Mouse (Mus musculus) limb, embryonic 15.5 days (tissue): ENCODE data around the gene Abca7. TPM values are rescaled to one million over a fixed set of nuclear protein-coding genes. Genes with fewer than 3 reads are reported as not detected.

Experiments
- ATAC-seq: fragments of 200-750 bp; cut with Nextera tagmentation; 2 replicates; pipeline ENCODE4 v1.8.0; 2017; ENCODE audit warnings: low read depth, moderate TSS enrichment; ENCODE audit not compliant: insufficient number of reproducible peaks, low FRiP score, low TSS enrichment
- H3K27ac ChIP-seq: fragments of 300-500 bp; sonication (generic); 2 replicates; pipeline ENCODE4 v1.5.1; 2015; ENCODE audit warnings: moderate library complexity, mild to moderate bottlenecking, inconsistent platforms
- H3K27me3 ChIP-seq: fragments of 300-500 bp; sonication (generic); 2 replicates; pipeline ENCODE4 v1.6.1; 2015; ENCODE audit warnings: inconsistent platforms
- H3K36me3 ChIP-seq: fragments of 300-500 bp; sonication (generic); 2 replicates; pipeline ENCODE4 v1.6.1; 2015; ENCODE audit warnings: inconsistent platforms
- H3K4me1 ChIP-seq: fragments of 300-500 bp; sonication (generic); 2 replicates; pipeline ENCODE4 v1.6.1; 2015; ENCODE audit warnings: inconsistent platforms
- H3K4me2 ChIP-seq: fragments of 300-500 bp; sonication (generic); 2 replicates; pipeline ENCODE4 v1.6.1; 2015; ENCODE audit warnings: mild to moderate bottlenecking, inconsistent platforms
- H3K4me3 ChIP-seq: fragments of 300-500 bp; sonication (generic); 2 replicates; pipeline ENCODE4 v1.5.1; 2015; ENCODE audit warnings: mild to moderate bottlenecking, inconsistent platforms
- H3K9ac ChIP-seq: fragments of 300-500 bp; sonication (generic); 2 replicates; pipeline ENCODE4 v1.6.1; 2015; ENCODE audit warnings: inconsistent platforms
- H3K9me3 ChIP-seq: fragments of 300-500 bp; sonication (generic); 2 replicates; pipeline ENCODE4 v1.6.1; 2016; ENCODE audit warnings: inconsistent platforms
- WGBS: fragments of 180-500 bp; shearing (Covaris S2); methylation state at CpG from one replicate; pipeline ENCODE4 v1.1.7; 2015; 5-methylcytosine and 5-hydroxymethylcytosine counted together
- polyA plus RNA-seq: library from polyadenylated mRNA; unstranded; fragments of >200 nt; fragmentation: Nextera tagmentation; extraction: Ambion mirVana; gene quantifications from 2 replicates; pipeline ENCODE4 v1.2.1, GENCODE M21; 2015

Gene Abca7
- polyA plus RNA-seq, 1 experiment from 2014 or later, result 3.4 TPM

DNA sequence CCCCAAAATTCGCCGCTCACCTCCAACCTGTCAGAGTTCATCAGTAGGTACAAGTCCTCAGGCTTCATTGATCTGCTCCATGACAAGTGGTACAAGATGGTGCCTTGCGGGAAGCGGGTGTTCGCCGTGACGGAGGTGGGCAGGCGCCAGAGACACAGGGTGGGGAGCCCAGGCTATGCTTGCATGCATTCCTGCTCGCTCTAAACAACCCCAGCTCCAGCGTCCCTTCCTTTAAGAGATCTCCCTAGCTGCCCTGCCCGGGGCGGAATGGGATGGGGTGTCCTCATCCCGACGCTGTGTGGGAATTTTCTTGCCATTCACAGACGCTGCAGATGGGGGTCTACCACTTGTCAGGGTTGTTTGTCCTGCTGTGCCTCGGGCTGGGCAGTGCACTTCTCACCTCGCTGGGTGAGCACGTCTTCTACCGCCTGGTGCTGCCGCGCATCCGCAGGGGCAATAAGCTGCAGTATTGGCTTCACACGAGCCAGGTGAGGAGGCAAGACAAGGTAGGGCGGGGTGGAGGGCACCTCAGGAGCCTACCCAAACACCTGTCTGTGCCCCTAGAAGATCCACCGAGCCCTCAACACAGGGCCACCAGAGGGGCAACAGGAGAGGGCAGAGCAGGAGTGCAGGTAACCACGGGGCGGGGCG, 20.1 kb upstream of the Abca7 start:
- no peak overlapping the region for H3K27ac ChIP-seq
- WGBS, result 84% methylated on average over 28 of the region's 28 CpGs
- no peak overlapping the region for H3K4me2 ChIP-seq
- no peaks in the 10 kb centered on the region for H3K9me3 ChIP-seq
- ATAC-seq, result no peak
- peaks cover 9% of the 10 kb centered on the region for H3K4me1 ChIP-seq
- H3K4me3 ChIP-seq, result no peak overlapping the region
- H3K27me3 ChIP-seq, result peaks cover 17% of the 10 kb centered on the region
- H3K9ac ChIP-seq, result no peak overlapping the region
- peaks cover 59% of the 10 kb centered on the region for H3K36me3 ChIP-seq

DNA sequence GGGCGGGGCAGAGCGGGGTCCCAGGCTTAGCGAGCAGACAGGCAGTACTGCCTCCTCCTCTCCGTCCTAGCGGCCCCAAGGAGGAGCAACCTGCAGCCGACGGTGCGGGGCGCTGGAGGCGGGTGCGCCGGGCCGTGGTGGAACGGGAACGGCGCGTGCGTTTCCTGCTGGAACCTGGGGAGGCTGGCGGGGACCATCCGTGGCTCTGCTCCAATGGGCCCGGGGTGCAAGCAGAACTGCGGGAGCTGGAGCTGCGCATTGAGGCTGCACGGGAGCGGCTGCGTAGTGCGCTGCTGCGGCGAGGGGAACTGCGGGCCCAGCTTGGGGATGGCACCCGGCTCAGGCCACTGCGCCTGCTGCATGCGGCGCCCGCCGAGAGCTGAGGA, 19.6 kb upstream of the Abca7 start:
- 79% methylated on average over 36 of the region's 36 CpGs for WGBS

DNA sequence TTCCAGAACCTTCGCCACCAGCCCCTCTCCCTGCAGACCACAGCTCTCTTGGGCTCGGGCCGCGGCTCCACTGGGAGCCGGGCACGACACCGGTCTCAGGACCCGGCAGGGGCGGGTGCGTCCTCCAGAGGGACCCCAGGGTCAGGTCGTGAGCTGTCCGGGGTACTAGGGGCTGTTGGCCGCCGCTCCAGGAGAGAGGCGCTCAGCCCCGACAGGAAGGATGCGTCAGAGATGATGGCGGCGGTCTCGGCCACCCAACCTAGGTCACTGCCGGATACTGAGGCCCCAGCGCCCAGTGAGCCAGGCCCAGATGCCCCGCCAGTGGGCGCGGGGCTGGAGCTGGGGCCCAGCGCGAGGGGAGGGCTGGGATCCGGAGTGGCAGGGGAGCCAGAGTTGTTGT, 19.0 kb upstream of the Abca7 start:
- no peak overlapping the region for H3K9ac ChIP-seq
- peaks cover 6% of the 10 kb centered on the region; the same call in 1 of the 2 replicates for H3K27me3 ChIP-seq
- H3K36me3 ChIP-seq, result peaks cover 59% of the 10 kb centered on the region
- no peak for ATAC-seq
- H3K4me2 ChIP-seq, result no peak overlapping the region
- no peak overlapping the region for H3K4me3 ChIP-seq
- H3K4me1 ChIP-seq, result peaks cover 11% of the 10 kb centered on the region
- no peaks in the 10 kb centered on the region for H3K9me3 ChIP-seq
- no peak overlapping the region for H3K27ac ChIP-seq
- 90% methylated on average over 28 of the region's 28 CpGs for WGBS

More for the DNA sequence above, 19.6 kb upstream of the Abca7 start:
- Histone ChIP-seq H3K27me3 (peaks cover 12% of the 10 kb centered on the region), H3K9ac (no peak overlapping the region), H3K4me1 (peaks cover 9% of the 10 kb centered on the region), H3K9me3 (no peaks in the 10 kb centered on the region), H3K36me3 (peaks cover 59% of the 10 kb centered on the region), H3K4me2 (no peak overlapping the region), H3K4me3 (no peak overlapping the region), H3K27ac (no peak overlapping the region)
- ATAC-seq, result no peak

- peaks cover 62% of the 10 kb centered on the region for H3K36me3 ChIP-seq
- ATAC-seq, result no peak
- H3K4me2 ChIP-seq, result no peak overlapping the region
- no peaks in the 10 kb centered on the region for H3K9me3 ChIP-seq
- peaks cover 1% of the 10 kb centered on the region; the same call in 1 of the 2 replicates for H3K27me3 ChIP-seq
- H3K27ac ChIP-seq, result no peak overlapping the region
- peaks cover 18% of the 10 kb centered on the region for H3K4me1 ChIP-seq
- 94% methylated on average over 21 of the region's 21 CpGs for WGBS
- H3K4me3 ChIP-seq, result no peak overlapping the region
- no peak overlapping the region for H3K9ac ChIP-seq
Observed at GRCm38 (mm10) chr10:79978061-79978460, 18.2 kb upstream of the Abca7 start.

DNA sequence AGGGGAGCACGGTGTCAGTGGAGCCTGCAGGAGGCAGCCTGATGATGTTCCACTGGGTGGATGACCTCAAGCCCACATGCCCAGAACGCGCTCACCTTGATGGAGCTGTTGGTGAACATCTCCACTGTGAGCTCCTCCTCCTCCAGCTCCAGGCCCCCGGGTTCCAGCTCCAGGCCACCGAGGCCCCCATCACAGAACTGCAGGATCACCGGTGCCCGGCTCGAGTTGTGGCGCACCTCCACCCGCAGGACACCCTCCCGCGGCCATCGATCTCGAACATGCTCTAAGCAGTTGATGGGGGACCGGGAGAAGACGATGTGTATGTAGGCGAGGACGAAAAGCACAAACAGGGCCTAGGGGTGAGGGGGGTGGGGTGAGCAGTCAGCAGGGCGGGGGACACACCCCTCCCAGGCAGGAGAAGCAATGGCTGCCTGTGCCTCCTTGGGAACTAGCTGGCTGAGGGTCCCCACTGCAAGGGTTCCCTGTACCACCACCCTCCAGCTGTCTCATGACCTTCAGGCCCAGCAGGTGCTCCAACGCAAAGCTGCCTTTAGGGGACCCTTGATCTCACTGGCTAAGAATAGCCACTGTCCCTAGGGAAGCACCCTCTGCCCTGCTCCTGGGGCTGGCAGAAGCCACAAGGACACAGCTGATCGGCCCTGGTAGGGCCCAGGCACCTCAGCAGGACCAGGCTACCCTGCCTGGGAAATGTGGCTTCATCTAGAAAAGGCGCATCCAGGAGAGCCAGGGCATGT, 16.7 kb upstream of the Abca7 start:
- H3K27me3 ChIP-seq, result no peaks in the 10 kb centered on the region
- WGBS, result 91% methylated on average over 22 of the region's 22 CpGs
- no peak overlapping the region for H3K4me3 ChIP-seq
- H3K27ac ChIP-seq, result no peak overlapping the region
- H3K4me2 ChIP-seq, result no peak overlapping the region
- no peak for ATAC-seq
- H3K9ac ChIP-seq, result no peak overlapping the region
- H3K36me3 ChIP-seq, result peaks cover 55% of the 10 kb centered on the region
- no peaks in the 10 kb centered on the region for H3K9me3 ChIP-seq
- H3K4me1 ChIP-seq, result peaks cover 24% of the 10 kb centered on the region

DNA sequence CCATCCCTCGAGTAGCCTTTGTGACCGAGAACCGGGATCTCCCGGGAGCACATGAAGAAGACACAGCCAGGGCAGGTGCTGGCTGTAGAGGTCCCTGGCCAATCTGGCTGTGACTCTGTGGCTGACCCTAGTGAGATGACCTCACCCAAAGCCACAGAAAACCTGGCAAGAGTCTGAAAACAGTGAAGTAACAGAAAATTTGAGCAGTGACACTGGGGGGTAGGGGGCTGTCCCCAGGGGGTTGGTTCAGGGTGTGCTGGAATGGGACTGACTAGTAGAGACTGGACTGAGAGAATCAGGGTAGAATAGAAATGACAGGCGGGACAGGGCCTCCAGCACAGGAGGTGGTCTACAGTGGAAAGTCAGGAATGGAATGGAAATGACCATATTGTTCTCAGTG, 13.1 kb upstream of the Abca7 start:
- Histone ChIP-seq H3K9ac (peak overlapping the region; percentile 91), H3K4me1 (peaks cover 49% of the 10 kb centered on the region)
- 73% methylated on average over 5 of the region's 5 CpGs for WGBS

GRCm38 (mm10) chr10:79983670-79984069, 12.6 kb upstream of the Abca7 start:
- H3K27me3 ChIP-seq, result no peaks in the 10 kb centered on the region
- WGBS, result 2% methylated on average over 18 of the region's 21 CpGs
- H3K9me3 ChIP-seq, result no peaks in the 10 kb centered on the region
- peak overlapping the region; percentile 92 for H3K4me2 ChIP-seq
- H3K36me3 ChIP-seq, result peaks cover 16% of the 10 kb centered on the region
- peak overlapping the region; percentile 99 for H3K27ac ChIP-seq
- peak overlapping the region; percentile 81 for H3K4me3 ChIP-seq
- no peak for ATAC-seq
- H3K9ac ChIP-seq, result peak overlapping the region; percentile 91
- H3K4me1 ChIP-seq, result peaks cover 52% of the 10 kb centered on the region

More for the DNA sequence above, 13.1 kb upstream of the Abca7 start:
- Histone ChIP-seq H3K27me3 (no peaks in the 10 kb centered on the region), H3K4me3 (peak overlapping the region; percentile 81), H3K27ac (peak overlapping the region; percentile 99), H3K9me3 (no peaks in the 10 kb centered on the region), H3K4me2 (peak overlapping the region; percentile 92), H3K36me3 (peaks cover 21% of the 10 kb centered on the region)
- no peak for ATAC-seq

DNA sequence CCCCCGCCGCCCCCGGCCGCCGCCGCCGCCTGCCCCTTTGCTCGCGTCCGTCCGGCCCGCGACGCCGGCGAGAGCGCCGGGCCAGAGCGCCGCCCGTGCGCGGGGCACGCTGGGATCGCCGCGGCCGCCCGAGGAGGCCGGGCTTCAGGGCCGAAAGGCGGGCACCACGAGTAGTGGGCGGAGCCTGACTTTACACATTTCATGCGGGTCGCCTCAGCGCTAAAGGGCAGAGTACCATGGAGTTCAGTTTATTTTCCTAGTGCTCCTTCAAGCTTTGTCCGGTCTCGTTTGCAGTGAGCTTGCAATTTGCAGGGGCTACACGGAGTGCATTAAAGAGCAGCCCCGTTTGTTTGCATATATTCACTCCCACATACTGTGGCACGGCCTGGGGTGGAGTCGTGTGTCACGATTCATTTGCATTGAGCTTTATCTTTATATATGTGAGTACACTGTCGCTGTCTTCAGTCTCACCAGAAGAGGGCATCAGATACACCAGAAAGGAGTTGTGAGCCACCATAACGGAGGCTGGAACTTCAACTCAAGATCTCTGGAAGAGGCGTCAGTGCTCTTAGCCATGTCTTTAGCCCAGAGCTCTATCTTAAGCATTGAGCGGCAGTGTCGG, 12.0 kb upstream of the Abca7 start, which contains the start of gene Tmem259:
Tmem259 (minus strand) TSS at position 136 of the 622 bp plus-strand sequence.
- peak; percentile 75 for ATAC-seq
- H3K9ac ChIP-seq, result peak within 1 kb of the TSS; percentile 91
- peak within 1 kb of the TSS; percentile 81 for H3K4me3 ChIP-seq
- H3K4me2 ChIP-seq, result peak within 1 kb of the TSS; percentile 92
- H3K36me3 ChIP-seq, result peaks cover 10% of the 10 kb centered on the region
- WGBS, result under 1% methylated on average over 46 of the region's 49 CpGs
- H3K4me1 ChIP-seq, result peaks cover 59% of the 10 kb centered on the region
- H3K27me3 ChIP-seq, result no peaks in the 10 kb centered on the region
- H3K27ac ChIP-seq, result peak within 1 kb of the TSS; percentile 99
- H3K9me3 ChIP-seq, result no peaks in the 10 kb centered on the region

DNA sequence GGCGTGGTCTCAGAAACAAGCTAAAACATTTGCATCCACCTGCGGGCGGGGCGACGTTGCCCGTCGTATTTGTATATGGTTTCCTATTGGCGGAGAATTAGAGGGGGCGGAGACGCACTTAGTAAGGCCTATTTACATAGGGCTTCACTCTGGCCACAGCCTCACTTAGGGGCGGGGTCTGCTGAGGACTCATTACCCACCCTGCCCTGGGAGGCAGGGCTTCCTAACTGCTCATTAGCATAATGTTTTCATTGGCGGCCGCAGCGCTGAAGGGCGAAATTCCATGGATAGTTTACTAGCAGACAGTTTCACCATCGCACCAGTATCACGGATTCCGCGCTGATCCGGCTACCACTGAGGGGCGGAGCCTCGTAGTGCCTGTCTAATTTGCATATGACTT, 11.4 kb upstream of the Abca7 start:
- Histone ChIP-seq H3K9me3 (no peaks in the 10 kb centered on the region), H3K9ac (peak overlapping the region; percentile 42; the same call in 1 of the 2 replicates), H3K4me1 (peaks cover 64% of the 10 kb centered on the region), H3K27me3 (no peaks in the 10 kb centered on the region), H3K4me3 (peak overlapping the region; percentile 81), H3K27ac (peak overlapping the region; percentile 99), H3K36me3 (peaks cover 7% of the 10 kb centered on the region), H3K4me2 (peak overlapping the region; percentile 92)
- peak; percentile 92 for ATAC-seq
- under 1% methylated on average over 22 of the region's 22 CpGs for WGBS

GRCm38 (mm10) chr10:79985334-79986231, 10.7 kb upstream of the Abca7 start:
- WGBS, result 4% methylated on average over 35 of the region's 35 CpGs
- Histone ChIP-seq H3K27me3 (no peaks in the 10 kb centered on the region), H3K27ac (peak overlapping the region; percentile 99), H3K4me2 (peak overlapping the region; percentile 92), H3K9ac (peak overlapping the region; percentile 42), H3K4me3 (peak overlapping the region; percentile 81), H3K36me3 (peaks cover 7% of the 10 kb centered on the region), H3K9me3 (no peaks in the 10 kb centered on the region), H3K4me1 (peaks cover 67% of the 10 kb centered on the region)
- no peak for ATAC-seq

DNA sequence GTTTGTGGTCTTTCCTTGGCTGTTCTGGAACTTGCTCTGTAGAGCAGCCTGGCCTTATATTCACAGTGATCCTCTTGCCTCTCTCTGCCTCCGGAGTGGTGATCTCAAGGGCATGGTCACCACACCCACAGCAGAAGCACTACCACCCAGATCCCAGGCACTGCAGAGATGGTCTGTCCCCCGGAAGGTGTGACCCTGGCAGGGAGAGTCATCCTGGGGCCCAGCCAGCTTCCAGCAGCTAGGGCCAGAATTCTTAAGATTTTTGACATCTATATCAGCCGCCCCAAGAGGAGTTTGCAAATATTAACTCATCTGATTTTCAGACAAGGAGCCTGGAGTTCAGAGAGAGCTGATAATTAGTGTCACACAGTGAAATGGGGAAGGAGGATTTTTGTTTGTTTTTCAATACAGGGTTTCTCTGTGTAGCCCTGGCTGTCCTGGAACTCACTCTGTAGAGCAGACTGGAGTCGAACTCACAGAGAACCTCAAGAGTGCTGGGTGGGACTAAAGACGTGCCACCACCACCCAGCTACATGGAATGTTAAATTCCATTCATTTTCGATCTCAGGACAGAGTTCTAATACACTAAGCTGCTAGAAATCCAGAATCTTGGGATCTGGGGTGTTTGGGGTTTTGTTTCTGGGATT, 9.9 kb upstream of the Abca7 start:
- Histone ChIP-seq H3K27ac (peak overlapping the region; percentile 99), H3K4me3 (peak overlapping the region; percentile 81), H3K36me3 (peaks cover 9% of the 10 kb centered on the region), H3K9me3 (no peaks in the 10 kb centered on the region), H3K4me1 (peaks cover 62% of the 10 kb centered on the region), H3K27me3 (no peaks in the 10 kb centered on the region), H3K9ac (0 out of 2 replicates have a peak overlapping the region, but pooled peaks have one; percentile 41), H3K4me2 (peak overlapping the region; percentile 92)
- no peak for ATAC-seq
- 27% methylated on average over 6 of the region's 6 CpGs for WGBS
